Mouse (Mus musculus) stomach, postnatal 0 days (tissue): ENCODE measurements around the gene Ercc6l2. TPM values are rescaled to one million over a fixed set of nuclear protein-coding genes. Genes with fewer than 3 reads are reported as not detected.

Experiments
- ATAC-seq: fragments of 200-750 bp; cut with Nextera tagmentation; 2 replicates; pipeline ENCODE4 v1.8.0; 2017; ENCODE audit not compliant: low FRiP score, low TSS enrichment
- DNase-seq: peaks from one replicate; pipeline ENCODE4 v3.0.0-alpha.2; 2016; ENCODE audit warnings: low spot score
- H3K27ac ChIP-seq: fragments of 300-500 bp; sonication (generic); replicated peaks from 2 replicates; pipeline ENCODE4 v1.5.1; 2014; ENCODE audit warnings: mild to moderate bottlenecking, control low read depth
- H3K27me3 ChIP-seq: fragments of 300-500 bp; sonication (generic); 2 replicates; pipeline ENCODE4 v1.6.1; 2014; ENCODE audit warnings: low read length; ENCODE audit not compliant: control insufficient read depth, insufficient read depth
- H3K36me3 ChIP-seq: fragments of 300-500 bp; sonication (generic); 2 replicates; pipeline ENCODE4 v1.6.1; 2014; ENCODE audit warnings: low read length, mixed read lengths; ENCODE audit not compliant: control insufficient read depth, insufficient read depth
- H3K4me1 ChIP-seq: fragments of 300-500 bp; sonication (generic); replicated peaks from 2 replicates; pipeline ENCODE4 v1.6.1; 2014; ENCODE audit warnings: antibody characterized with exemption; ENCODE audit not compliant: control insufficient read depth, insufficient read depth
- H3K4me2 ChIP-seq: fragments of 300-500 bp; sonication (generic); replicated peaks from 2 replicates; pipeline ENCODE4 v1.6.1; 2014; ENCODE audit warnings: low read depth, mild to moderate bottlenecking, control low read depth, moderate library complexity
- H3K4me3 ChIP-seq: fragments of 300-500 bp; sonication (generic); 2 replicates; pipeline ENCODE4 v1.5.1; 2014; ENCODE audit warnings: low read depth, low read length, control low read depth
- H3K9ac ChIP-seq: fragments of 300-500 bp; sonication (generic); 2 replicates; pipeline ENCODE4 v1.6.1; 2014; ENCODE audit warnings: mild to moderate bottlenecking, low read length, control low read depth, mixed read lengths
- H3K9me3 ChIP-seq: fragments of 300-500 bp; sonication (generic); 2 replicates; pipeline ENCODE4 v1.6.1; 2016; ENCODE audit warnings: low read length; ENCODE audit not compliant: control insufficient read depth
- CTCF ChIP-seq: IDR thresholded peaks from 2 replicates; pipeline ENCODE4 v1.5.1; 2016; ENCODE audit warnings: antibody characterized with exemption, low read depth, mild to moderate bottlenecking, moderate library complexity
- EP300 ChIP-seq: optimal IDR thresholded peaks from 2 replicates; pipeline ENCODE3; 2016; ENCODE audit warnings: antibody characterized with exemption
- whole genome bisulfite sequencing: fragments of 180-500 bp; shearing (Covaris S2); extraction: QIAGEN DNeasy Blood & Tissue Kit; methylation state at CpG from one replicate; pipeline ENCODE4 v1.1.7; 2014; 5-methylcytosine and 5-hydroxymethylcytosine counted together
- polyA plus RNA-seq: library from polyadenylated mRNA; unstranded; fragments of >200 nt; fragmentation: Nextera tagmentation; extraction: Ambion mirVana; gene quantifications from 2 replicates; pipeline ENCODE4 v1.2.1, GENCODE M21; 2015

The Ercc6l2 gene
- polyA plus RNA-seq, 1 experiment from 2014 or later: 8.5 TPM

- 90% methylated on average over 6 of the region's 6 CpGs for WGBS
- no peaks in the 10 kb centered on the region for H3K9me3 ChIP-seq
- H3K27me3 ChIP-seq: no peaks in the 10 kb centered on the region
- H3K4me3 ChIP-seq: no peak overlapping the region
- no peak overlapping the region for H3K9ac ChIP-seq
- H3K36me3 ChIP-seq: no peaks in the 10 kb centered on the region
- peaks cover 3% of the 10 kb centered on the region; the same call in 1 of the 2 replicates for H3K4me1 ChIP-seq
- TF ChIP-seq CTCF (no peak), EP300 (no peak)
- H3K4me2 ChIP-seq: no peak overlapping the region
- no peak overlapping the region for H3K27ac ChIP-seq
- ATAC-seq: no peak
- DNase-seq: no peak
Measured at GRCm38 (mm10) chr13:63913136-63913535, 98.1 kb downstream of the Ercc6l2 start.

- H3K4me2 ChIP-seq: no peak overlapping the region
- no peak overlapping the region for H3K4me3 ChIP-seq
- H3K36me3 ChIP-seq: no peaks in the 10 kb centered on the region
- no peaks in the 10 kb centered on the region for H3K27me3 ChIP-seq
- TF ChIP-seq CTCF (no peak), EP300 (no peak)
- no peak overlapping the region for H3K9ac ChIP-seq
- H3K4me1 ChIP-seq: peaks cover 15% of the 10 kb centered on the region
- no peaks in the 10 kb centered on the region for H3K9me3 ChIP-seq
- peak overlapping the region; percentile 2; the same call in 1 of the 2 replicates for H3K27ac ChIP-seq
- ATAC-seq: no peak
- DNase-seq: no peak
- WGBS: 22% methylated on average over 3 of the region's 3 CpGs
Measured at GRCm38 (mm10) chr13:63915176-63915575, 100.1 kb downstream of the Ercc6l2 start.

- WGBS: 40% methylated on average over 1 of the region's 1 CpGs
- peaks cover 15% of the 10 kb centered on the region for H3K4me1 ChIP-seq
- no peaks in the 10 kb centered on the region for H3K9me3 ChIP-seq
- no peak overlapping the region for H3K9ac ChIP-seq
- H3K4me3 ChIP-seq: no peak overlapping the region
- H3K4me2 ChIP-seq: no peak overlapping the region
- H3K27me3 ChIP-seq: no peaks in the 10 kb centered on the region
- no peak for TF ChIP-seq EP300
- no peak for TF ChIP-seq CTCF
- no peaks in the 10 kb centered on the region for H3K36me3 ChIP-seq
- DNase-seq: no peak
- ATAC-seq: no peak
- peak overlapping the region; percentile 2; the same call in 1 of the 2 replicates for H3K27ac ChIP-seq
Measured at GRCm38 (mm10) chr13:63915684-63916083, 100.6 kb downstream of the Ercc6l2 start.

- no peak for ATAC-seq
- Histone ChIP-seq H3K4me3 (no peak overlapping the region), H3K4me1 (peaks cover 15% of the 10 kb centered on the region), H3K9ac (no peak overlapping the region), H3K4me2 (no peak overlapping the region), H3K27me3 (no peaks in the 10 kb centered on the region), H3K36me3 (no peaks in the 10 kb centered on the region), H3K27ac (peak overlapping the region; percentile 73; the same call in 1 of the 2 replicates), H3K9me3 (no peaks in the 10 kb centered on the region)
- WGBS: 85% methylated on average over 8 of the region's 8 CpGs
- no peak for DNase-seq
- TF ChIP-seq CTCF (no peak), EP300 (no peak)
Measured at GRCm38 (mm10) chr13:63916568-63916967, 101.5 kb downstream of the Ercc6l2 start.

- Histone ChIP-seq H3K27me3 (no peaks in the 10 kb centered on the region), H3K9me3 (no peaks in the 10 kb centered on the region), H3K4me3 (no peak overlapping the region), H3K36me3 (no peaks in the 10 kb centered on the region), H3K4me1 (peaks cover 13% of the 10 kb centered on the region), H3K9ac (no peak overlapping the region), H3K27ac (peak overlapping the region; percentile 73; the same call in 1 of the 2 replicates), H3K4me2 (peak overlapping the region; percentile 11; the same call in 1 of the 2 replicates)
- peak; percentile 67; the same call in 1 of the 2 replicates for ATAC-seq
- 12% methylated on average over 11 of the region's 11 CpGs for WGBS
- peak; percentile 55 for DNase-seq
- no peak for TF ChIP-seq CTCF
Measured at GRCm38 (mm10) chr13:63917198-63917767, 102.2 kb downstream of the Ercc6l2 start.

GRCm38 (mm10) chr13:63917776-63918621 lies 103.0 kb downstream of the Ercc6l2 start:
- H3K4me3 ChIP-seq: no peak overlapping the region
- H3K27me3 ChIP-seq: no peaks in the 10 kb centered on the region
- H3K27ac ChIP-seq: peak overlapping the region; percentile 81
- no peaks in the 10 kb centered on the region for H3K9me3 ChIP-seq
- TF ChIP-seq EP300 (no peak), CTCF (no peak)
- ATAC-seq (peak; percentile 59), DNase-seq (peak; percentile 70)
- WGBS: 8% methylated on average over 9 of the region's 11 CpGs
- H3K4me2 ChIP-seq: peak overlapping the region; percentile 34
- H3K36me3 ChIP-seq: no peaks in the 10 kb centered on the region
- H3K9ac ChIP-seq: no peak overlapping the region; the same call in 1 of the 2 replicates
- H3K4me1 ChIP-seq: peaks cover 13% of the 10 kb centered on the region
